Mouse (Mus musculus) cerebellum, adult 11-12 months (tissue): ENCODE measurements at regions not wholly inside any gene's neighbourhood (a gene's known extent, or its start where the extent isn't known, plus 50 kb on each side); places are given as distances from the start of the nearest gene placed in this dataset.

Experiments
- DNase-seq: peaks from one replicate; pipeline ENCODE4 v3.0.0; 2022

DNA sequence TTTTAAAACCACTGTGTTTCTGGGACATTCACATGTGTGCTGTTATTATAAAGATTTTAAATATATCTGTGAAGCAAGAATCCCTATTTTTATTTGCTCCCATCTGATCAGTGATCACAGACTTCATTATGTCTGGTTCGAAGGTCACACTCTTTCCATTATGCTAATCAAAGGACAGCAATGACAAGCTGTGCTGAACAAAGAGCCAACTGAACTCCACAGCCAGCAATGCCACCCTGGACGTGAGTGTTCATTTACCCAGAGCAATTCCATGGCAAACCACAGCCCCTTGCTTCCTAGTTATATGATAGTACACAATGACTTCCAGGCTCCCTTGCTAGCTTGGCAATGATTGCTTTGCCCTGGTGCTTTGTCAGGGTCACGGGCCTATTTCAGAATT, 55.6 kb upstream of the Ccdc190 start:
- DNase-seq = no peak

DNA sequence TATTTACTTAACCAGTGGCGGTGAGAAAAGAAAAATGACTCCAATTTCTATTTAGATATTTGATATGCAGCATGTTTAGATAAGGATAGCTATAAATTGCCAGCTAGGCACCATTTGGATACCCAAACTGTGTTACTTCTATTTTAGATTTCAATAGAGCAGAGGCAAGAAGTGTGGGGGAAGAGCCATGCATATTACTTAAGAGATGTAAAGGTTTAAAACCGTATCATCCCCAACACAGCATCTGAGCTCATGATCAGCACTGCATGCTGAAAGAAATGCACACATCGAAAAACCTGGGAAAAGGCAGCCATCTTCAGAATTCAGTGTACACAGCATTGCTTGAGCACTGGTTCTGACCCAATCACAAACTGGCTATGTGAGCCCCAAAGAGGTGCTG, 59.8 kb upstream of the Ccdc190 start:
- DNase-seq = no peak

DNA sequence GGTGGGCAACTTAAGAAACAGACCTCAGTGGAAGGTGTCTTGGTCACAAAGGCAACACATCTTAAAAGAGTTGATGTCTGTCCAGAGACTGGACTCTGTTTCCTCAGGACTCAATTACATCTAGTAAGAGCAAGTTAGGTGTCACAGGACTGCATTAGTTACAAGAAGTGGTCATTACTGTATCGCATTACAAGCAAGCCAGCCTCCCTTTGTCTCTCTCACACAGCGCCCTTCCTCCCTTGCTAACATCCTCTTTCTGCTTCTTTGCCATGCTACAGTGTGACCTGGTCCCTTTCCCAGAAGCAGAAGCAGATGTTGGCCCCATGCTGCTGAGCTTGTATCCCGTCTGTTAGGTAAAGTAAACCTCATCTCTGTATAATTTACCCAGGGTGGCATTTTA, 61.0 kb upstream of the Ccdc190 start:
- DNase-seq = no peak

DNA sequence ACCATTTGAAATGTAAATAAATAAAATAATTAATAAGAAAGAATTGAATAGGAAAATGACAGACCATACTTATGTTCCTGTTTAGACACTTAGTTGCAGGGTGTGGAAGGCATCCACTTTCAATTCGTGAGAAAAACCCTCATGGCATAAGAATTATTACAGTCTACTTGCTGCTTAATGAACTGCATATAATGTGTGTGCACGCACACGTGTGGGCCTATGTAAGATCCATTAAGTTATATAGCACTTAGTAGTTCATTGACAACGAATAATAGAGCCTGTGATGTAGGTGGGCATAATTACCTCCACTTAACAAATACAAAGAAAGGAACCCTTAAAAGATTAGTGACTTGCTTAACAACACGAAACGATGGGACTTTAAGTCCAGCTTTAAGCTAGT, 61.6 kb upstream of the Ccdc190 start:
- no peak for DNase-seq

DNA sequence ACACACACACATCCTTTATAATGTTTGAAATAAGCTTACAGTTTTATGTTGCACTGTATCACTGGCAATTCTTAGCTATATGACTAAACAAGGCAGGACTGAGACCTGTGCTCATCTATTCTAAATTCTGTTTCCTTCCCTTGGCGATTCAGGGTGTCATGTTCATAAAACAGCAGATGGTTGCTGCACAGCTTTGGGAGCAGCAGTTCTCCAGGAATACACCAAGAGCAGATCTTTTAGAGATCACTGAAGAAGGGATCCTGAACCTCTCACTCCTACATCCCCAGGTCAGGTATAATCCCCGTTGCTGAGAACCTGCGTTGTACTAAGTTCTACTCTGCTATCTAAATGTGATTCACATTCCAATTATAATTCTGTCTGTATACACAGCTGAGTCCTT, 69.4 kb upstream of the Ccdc190 start:
- no peak for DNase-seq

DNA sequence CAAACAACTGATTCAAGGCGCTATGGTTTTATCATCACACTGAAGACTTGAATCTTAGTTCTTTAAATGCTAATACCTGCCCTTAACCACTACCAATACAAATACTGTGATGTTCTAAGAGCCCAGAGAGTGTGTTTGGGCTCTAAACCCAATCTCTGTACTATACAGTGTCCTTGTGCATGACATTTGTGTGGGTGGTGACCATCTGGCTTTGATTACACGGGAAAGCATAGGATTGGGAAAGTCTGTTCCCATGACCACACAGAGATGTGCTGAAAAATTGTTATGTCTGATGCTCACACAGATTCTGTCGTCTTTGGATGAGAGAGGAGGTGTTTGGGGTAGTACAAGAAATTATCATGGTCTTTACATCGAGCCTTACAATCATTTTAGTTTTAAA, 76.8 kb upstream of the Ccdc190 start:
- no peak for DNase-seq

DNA sequence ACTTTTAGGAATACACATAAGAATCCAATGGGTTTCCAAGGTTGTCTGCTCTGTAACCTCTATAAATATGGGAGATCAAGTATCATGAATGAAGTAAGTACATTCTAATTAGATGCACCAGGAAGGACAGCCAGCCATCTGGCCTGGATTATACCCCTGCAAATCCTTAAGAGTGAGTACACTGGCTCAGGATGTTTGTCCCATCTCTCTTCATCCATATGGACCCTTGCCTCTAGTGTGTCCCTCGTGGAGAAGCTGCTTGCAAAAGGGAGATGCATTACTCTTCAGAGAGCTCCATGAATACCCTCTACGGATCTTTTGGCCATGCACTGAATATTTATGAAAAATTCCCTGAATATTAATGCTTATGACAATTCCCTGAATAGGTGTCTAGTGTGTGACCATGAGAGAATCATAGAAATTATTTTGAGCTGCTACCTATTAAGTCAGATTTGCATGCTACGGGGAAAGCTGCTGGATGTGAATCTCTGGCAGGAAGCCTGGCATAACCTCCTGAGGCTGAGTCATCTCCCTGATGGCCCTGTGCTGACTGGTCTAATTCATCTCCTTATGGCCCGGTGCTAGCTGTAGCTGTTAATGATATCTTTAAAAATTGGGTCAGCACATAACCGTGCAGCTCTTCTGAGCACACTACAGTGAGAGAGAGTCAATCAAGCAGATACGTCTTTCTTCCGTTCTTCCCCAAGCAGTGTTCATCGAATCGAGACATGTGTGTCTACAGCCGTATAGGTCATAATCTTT, 80.0 kb upstream of the Ccdc190 start:
- DNase-seq = peak; percentile 24

DNA sequence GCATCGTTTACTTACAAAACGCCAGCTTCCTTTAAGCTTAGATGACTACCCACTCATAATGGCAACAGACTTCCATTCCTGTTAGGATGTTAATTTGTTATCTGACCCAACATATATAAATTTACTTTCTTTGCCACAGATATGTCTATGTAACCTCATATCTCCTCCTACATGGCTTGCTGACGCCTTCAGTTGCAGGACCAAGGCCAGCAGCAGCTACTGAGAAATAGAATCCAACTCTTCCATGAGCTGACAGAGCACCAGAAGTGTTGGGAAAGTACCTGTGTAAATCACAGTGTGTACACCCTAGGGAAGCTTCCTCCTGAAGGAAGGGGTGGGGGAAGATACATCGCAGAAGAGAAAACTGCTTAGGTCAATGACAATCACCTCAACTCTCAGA, 86.0 kb upstream of the Ccdc190 start:
- DNase-seq = no peak

DNA sequence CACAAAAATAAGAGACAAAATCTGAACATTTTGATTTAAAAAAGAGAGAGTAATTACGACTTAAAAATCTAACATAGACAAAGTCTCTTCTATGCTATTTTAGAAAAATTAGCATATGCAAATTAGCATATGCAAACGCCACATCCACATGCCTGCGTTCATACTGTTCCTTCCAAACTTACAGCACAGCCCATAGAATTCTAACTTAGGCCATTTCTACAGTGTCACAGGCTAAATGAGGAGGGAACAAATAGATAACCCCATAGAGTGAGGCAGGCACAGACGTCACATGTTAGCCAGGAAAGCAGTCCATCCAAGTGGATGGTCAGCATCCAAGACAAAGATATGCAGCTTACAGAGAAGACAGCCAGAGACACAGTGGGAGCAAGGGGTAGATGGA, 87.5 kb upstream of the Ccdc190 start:
- DNase-seq = no peak

DNA sequence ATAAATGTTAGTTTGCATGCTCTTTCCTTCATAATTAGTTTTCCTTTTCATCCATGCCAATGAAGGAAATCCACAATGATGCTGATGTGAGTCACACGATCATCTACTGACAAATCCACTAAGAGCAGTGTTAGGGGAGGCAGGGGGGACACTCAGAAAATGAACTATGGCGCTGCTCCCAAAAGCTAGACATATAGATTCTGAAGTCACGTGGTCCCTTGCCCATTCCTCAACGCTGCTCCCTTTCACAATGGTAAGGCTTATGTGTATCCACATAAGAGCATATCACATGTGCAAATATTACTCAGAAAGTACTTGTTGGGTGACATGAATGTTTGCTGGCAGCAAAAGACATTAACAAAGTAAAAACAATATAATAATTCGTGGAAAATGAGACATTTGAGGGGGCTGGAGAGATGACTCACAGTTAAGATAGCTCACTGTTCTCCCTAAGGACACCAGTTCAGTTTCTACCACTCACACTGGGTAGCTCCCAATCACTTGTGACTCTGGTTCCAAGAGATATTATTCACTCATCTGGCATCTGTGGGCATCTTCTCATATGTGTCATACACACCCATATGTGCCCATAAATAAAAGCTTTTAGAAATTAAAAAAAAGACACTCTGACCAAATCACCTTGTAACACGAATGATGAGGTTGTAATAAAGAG, 88.3 kb upstream of the Ccdc190 start:
- DNase-seq = no peak

DNA sequence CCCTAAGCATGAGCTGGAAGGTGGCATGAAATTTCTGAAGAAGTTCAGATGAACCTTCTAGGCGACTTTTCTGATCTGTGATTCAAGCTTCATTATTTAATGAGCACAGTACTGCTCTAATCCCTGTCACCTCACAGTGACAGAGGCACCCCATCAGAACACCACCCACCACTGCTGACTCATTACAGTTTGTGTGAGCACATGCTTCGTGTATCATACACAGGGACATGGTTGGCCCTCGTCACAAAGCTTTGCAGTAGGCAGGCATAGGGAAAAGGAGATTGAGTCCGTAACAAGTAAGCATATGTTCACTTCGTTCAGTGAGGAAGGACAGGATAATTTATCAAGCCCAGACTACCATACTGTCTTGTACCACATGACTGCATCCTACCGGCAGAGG, 85.9 kb upstream of the Rgs4 start:
- DNase-seq = no peak

GRCm38 (mm10) chr1:169831326-169832066, 84.1 kb upstream of the Rgs4 start:
- DNase-seq = no peak

DNA sequence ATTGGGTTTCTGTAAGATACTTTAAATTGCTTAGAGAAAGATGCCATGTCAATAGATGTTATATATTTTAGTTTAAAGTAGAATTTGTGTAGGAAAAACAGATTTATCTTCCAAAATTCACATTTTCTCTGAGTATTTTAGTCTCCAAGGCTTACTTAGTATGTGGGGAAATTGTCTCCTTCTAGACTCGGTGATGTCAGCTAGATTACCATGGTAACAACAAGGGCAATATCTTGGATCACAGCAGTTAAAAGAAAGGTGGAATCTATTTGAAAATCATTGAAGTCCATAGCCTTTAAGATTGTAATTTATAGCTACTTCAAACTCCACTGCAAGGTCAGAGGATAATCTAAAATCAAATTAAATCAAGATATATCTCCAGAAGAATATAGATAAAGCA, 83.2 kb upstream of the Rgs4 start:
- DNase-seq = no peak

- no peak for DNase-seq
Observed at GRCm38 (mm10) chr1:169822034-169822433, 74.6 kb upstream of the Rgs4 start.

- DNase-seq = no peak
Observed at GRCm38 (mm10) chr1:169819404-169819949, 72.0 kb upstream of the Rgs4 start.

GRCm38 (mm10) chr1:169816939-169817338, 69.5 kb upstream of the Rgs4 start:
- no peak for DNase-seq

GRCm38 (mm10) chr1:169812512-169813101, 65.2 kb upstream of the Rgs4 start:
- DNase-seq = no peak

- no peak for DNase-seq
Observed at GRCm38 (mm10) chr1:169803428-169804138, 56.1 kb upstream of the Rgs4 start.

GRCm38 (mm10) chr1:169802868-169803267, 55.4 kb upstream of the Rgs4 start:
- DNase-seq = no peak

DNA sequence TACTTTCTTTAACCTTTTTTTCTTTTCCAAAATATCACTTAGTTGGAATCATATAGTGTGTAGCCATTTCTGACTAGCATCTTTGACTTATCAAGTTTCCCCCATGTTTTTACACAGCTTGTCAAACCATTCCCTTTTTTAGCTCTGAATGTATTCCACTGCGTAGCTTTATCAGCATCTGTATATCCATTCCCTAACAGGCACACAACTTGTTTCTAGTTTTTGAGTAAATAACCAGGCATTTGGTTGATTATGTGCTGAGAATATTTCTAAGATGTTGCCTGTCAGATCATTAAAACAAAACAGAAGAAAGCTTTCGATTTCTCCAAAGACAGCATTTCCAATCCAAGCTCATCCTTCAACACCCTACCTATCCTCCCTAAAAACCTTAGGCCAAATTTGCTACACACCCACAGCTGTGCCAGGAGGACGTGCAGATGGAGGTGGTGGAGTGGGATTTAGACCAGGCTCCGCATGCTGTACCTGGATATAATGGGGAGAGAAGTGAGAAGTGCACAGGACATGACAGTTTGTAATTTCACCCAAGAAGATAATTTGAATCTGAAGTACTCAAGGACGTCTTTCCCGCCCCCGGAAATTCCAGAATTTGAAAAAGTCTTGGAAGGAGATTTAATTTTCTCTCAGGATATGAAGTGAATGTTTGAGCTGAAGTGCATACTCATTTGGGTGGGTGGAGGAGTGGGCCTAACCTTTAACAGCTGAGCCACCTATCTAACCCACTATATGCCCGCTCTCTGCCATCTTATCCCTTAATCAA, 54.8 kb upstream of the Rgs4 start:
- no peak for DNase-seq
